Mouse (Mus musculus) embryonic facial prominence, embryonic 11.5 days (tissue): ENCODE measurements around the gene Trabd2b. TPM values are rescaled to one million over a fixed set of nuclear protein-coding genes. Genes with fewer than 3 reads are reported as not detected.

Experiments used
- ATAC-seq: fragments of 200-750 bp; cut with Nextera tagmentation; replicated peaks from 2 replicates; pipeline ENCODE4 v1.8.0; 2017; ENCODE audit warnings: low read depth; ENCODE audit not compliant: insufficient number of reproducible peaks, low FRiP score, low TSS enrichment
- DNase-seq: peaks from one replicate; pipeline ENCODE4 v3.0.0-alpha.2; 2015; ENCODE audit warnings: low spot score
- H3K27ac ChIP-seq: fragments of 300-500 bp; sonication (generic); replicated peaks from 2 replicates; pipeline ENCODE4 v1.5.1; 2014; ENCODE audit warnings: mild to moderate bottlenecking, low read depth, low read length, control low read depth
- H3K27me3 ChIP-seq: fragments of 300-500 bp; sonication (generic); 2 replicates; pipeline ENCODE4 v1.6.1; 2014; ENCODE audit warnings: mild to moderate bottlenecking, low read length, moderate library complexity, mixed read lengths; ENCODE audit not compliant: control insufficient read depth, insufficient read depth
- H3K36me3 ChIP-seq: fragments of 300-500 bp; sonication (generic); replicated peaks from 2 replicates; pipeline ENCODE4 v1.6.1; 2014; ENCODE audit warnings: low read depth, mild to moderate bottlenecking, low read length, moderate library complexity, mixed read lengths; ENCODE audit not compliant: control insufficient read depth, insufficient read depth
- H3K4me1 ChIP-seq: fragments of 300-500 bp; sonication (generic); 2 replicates; pipeline ENCODE4 v1.6.1; 2014; ENCODE audit warnings: low read length, mixed read lengths; ENCODE audit not compliant: control insufficient read depth, insufficient read depth
- H3K4me2 ChIP-seq: fragments of 300-500 bp; sonication (generic); 2 replicates; pipeline ENCODE4 v1.6.1; 2014; ENCODE audit warnings: low read depth, mild to moderate bottlenecking, control low read depth, low read length, moderate library complexity
- H3K4me3 ChIP-seq: fragments of 300-500 bp; sonication (generic); 2 replicates; pipeline ENCODE4 v1.5.1; 2014; ENCODE audit warnings: low read depth, low read length, control low read depth
- H3K9ac ChIP-seq: fragments of 300-500 bp; sonication (generic); replicated peaks from 2 replicates; pipeline ENCODE4 v1.6.1; 2014; ENCODE audit warnings: mild to moderate bottlenecking, control low read depth, low read length
- H3K9me3 ChIP-seq: fragments of 300-500 bp; sonication (generic); replicated peaks from 2 replicates; pipeline ENCODE4 v1.6.1; 2016; ENCODE audit warnings: mild to moderate bottlenecking, low read length, inconsistent platforms, mixed read lengths; ENCODE audit not compliant: control insufficient read depth
- WGBS: fragments of 180-500 bp; shearing (Covaris S2); extraction: QIAGEN DNeasy Blood & Tissue Kit; methylation state at CpG from one replicate; pipeline ENCODE4 v1.1.7; 2014; 5-methylcytosine and 5-hydroxymethylcytosine counted together
- polyA plus RNA-seq: library from polyadenylated mRNA; unstranded; fragments of >200 nt; fragmentation: Nextera tagmentation; extraction: Ambion mirVana; gene quantifications from 2 replicates; pipeline ENCODE4 v1.2.1, GENCODE M21; 2014

Gene Trabd2b
- polyA plus RNA-seq, 1 experiment from 2014 or later: 0.65 TPM

- ATAC-seq: no peak
- DNase-seq: no peak
- H3K36me3 ChIP-seq: no peaks in the 10 kb centered on the region
- H3K27me3 ChIP-seq: peaks cover 9% of the 10 kb centered on the region
- no peaks in the 10 kb centered on the region for H3K9me3 ChIP-seq
- no peak overlapping the region for H3K4me3 ChIP-seq
- H3K27ac ChIP-seq: no peak overlapping the region
- no peak overlapping the region for H3K9ac ChIP-seq
- peaks cover 13% of the 10 kb centered on the region for H3K4me1 ChIP-seq
- 26% methylated on average over 9 of the region's 9 CpGs for WGBS
- H3K4me2 ChIP-seq: peak overlapping the region; percentile 19; the same call in 1 of the 2 replicates
Measured at GRCm38 (mm10) chr4:114410958-114411661, 4.6 kb downstream of the Trabd2b start.

GRCm38 (mm10) chr4:114411846-114412390 lies 5.4 kb downstream of the Trabd2b start:
- Histone ChIP-seq H3K4me2 (no peak overlapping the region), H3K36me3 (no peaks in the 10 kb centered on the region), H3K9ac (no peak overlapping the region), H3K4me3 (no peak overlapping the region), H3K27me3 (peaks cover 7% of the 10 kb centered on the region), H3K9me3 (no peaks in the 10 kb centered on the region), H3K4me1 (peaks cover 12% of the 10 kb centered on the region), H3K27ac (no peak overlapping the region)
- 25% methylated on average over 6 of the region's 6 CpGs for WGBS
- no peak for ATAC-seq
- DNase-seq: peak; percentile 68

DNA sequence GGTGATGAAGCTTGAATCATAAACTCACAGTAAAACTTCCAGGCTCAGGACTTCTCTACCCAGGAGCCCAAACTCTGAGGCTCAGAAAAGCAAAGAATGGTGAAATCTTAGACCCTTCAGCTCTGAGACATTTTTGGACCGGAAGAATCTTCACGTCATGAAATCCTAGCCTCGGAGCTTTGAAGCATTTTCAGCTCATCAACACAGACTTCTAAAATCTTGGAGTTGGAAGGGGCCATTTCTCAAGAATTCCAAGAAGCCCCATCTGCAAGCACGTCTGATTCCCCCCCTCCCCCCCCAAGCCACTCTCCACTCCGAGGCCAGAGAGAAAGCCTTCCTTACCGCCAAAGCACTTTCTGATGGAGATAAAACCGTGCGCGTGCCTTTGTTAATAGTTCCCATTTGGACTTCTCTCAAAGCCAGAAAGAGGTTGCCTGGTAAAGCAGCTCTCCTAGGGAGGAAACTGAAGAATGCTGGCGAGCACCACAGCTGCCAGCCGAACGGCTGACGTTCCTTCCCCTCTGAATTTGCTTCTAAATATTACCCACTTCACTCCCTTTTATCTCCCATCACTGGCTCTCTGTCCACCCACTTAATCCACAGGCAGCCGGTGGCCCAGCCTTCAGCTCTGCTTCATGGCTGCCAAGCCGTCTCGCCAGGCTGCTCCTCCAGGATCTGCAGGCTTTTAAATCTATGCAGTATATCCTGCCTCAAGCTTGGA lies 9.6 kb downstream of the Trabd2b start:
- Histone ChIP-seq H3K36me3 (no peaks in the 10 kb centered on the region), H3K4me1 (peaks cover 4% of the 10 kb centered on the region; the same call in 1 of the 2 replicates), H3K9ac (no peak overlapping the region), H3K4me2 (peak overlapping the region; percentile 13; the same call in 1 of the 2 replicates), H3K4me3 (no peak overlapping the region), H3K27me3 (no peaks in the 10 kb centered on the region), H3K27ac (no peak overlapping the region; the same call in 1 of the 2 replicates), H3K9me3 (no peaks in the 10 kb centered on the region)
- peak; percentile 57 for DNase-seq
- 30% methylated on average over 16 of the region's 16 CpGs for WGBS
- no peak for ATAC-seq

DNA sequence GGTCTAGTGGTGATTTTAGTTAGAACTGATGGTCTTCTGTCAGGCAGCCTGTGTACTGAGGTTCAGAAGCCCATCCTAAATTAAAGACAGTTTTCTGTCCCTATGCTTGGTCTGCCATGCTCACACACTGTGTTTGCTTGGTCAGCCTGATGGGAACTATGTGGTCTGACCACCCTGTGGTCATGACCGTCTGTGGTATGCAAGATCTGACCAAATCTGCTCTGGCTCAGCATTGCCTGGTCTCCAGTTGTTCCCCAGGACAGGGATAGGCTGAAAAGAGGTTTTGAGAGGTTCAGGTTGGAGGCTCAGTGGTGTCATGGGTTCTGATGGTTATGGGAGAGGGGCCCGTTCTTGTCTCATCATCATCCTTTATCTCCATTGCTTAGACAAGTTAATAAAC lies 13.6 kb downstream of the Trabd2b start:
- WGBS: 87% methylated on average over 2 of the region's 2 CpGs
- H3K9me3 ChIP-seq: no peaks in the 10 kb centered on the region
- H3K27ac ChIP-seq: no peak overlapping the region
- no peak overlapping the region for H3K9ac ChIP-seq
- DNase-seq: no peak
- ATAC-seq: no peak
- H3K27me3 ChIP-seq: no peaks in the 10 kb centered on the region
- H3K4me3 ChIP-seq: no peak overlapping the region
- no peaks in the 10 kb centered on the region for H3K36me3 ChIP-seq
- H3K4me1 ChIP-seq: peaks cover 4% of the 10 kb centered on the region; the same call in 1 of the 2 replicates
- H3K4me2 ChIP-seq: no peak overlapping the region

DNA sequence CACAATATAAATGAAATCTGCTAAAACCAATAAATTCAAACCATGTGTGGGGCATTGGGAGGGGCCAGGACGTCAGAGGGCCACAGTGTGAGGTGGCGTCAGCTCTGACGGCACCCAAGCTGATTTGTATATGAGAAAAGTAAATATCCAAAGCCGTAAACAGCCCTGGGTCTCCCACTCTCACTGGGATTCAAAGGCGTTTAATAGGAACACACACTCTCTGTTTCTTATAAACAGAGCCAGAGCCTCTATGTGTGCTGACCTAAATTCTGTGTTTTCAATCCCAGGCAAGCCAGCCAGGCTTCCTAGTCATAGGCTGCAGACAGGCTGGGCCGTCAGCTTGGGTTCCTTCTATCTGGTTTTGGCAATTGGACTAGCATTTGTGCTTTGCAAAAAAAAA lies 16.6 kb downstream of the Trabd2b start:
- no peak overlapping the region for H3K4me2 ChIP-seq
- no peak overlapping the region for H3K9ac ChIP-seq
- peak; percentile 44 for DNase-seq
- H3K9me3 ChIP-seq: no peaks in the 10 kb centered on the region
- no peak for ATAC-seq
- no peak overlapping the region for H3K27ac ChIP-seq
- WGBS: 47% methylated on average over 6 of the region's 6 CpGs
- no peaks in the 10 kb centered on the region for H3K4me1 ChIP-seq
- H3K27me3 ChIP-seq: no peaks in the 10 kb centered on the region
- H3K36me3 ChIP-seq: no peaks in the 10 kb centered on the region
- H3K4me3 ChIP-seq: no peak overlapping the region

DNA sequence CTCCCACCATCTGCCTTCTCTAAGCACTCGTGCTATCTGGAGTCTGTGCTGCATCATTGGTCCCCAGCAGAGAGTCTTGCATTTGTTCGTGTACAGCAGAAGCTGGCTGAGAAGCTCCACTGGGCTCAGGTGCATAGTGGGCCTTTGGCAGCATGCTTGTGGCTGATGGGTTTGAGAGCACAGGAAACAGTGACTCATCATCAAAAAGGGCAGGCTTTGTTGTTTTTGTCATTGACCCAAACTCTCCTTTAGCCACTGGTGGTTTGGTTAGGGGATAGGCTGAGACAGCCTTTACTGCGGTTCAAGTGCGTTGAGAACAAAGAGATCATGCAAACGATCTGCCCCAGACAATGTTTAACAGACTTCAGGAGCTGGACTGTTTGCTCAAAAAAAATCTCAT lies 19.3 kb downstream of the Trabd2b start:
- no peaks in the 10 kb centered on the region for H3K36me3 ChIP-seq
- no peak overlapping the region for H3K27ac ChIP-seq
- no peaks in the 10 kb centered on the region for H3K4me1 ChIP-seq
- no peaks in the 10 kb centered on the region for H3K27me3 ChIP-seq
- no peak overlapping the region for H3K4me2 ChIP-seq
- ATAC-seq (no peak), DNase-seq (no peak)
- no peaks in the 10 kb centered on the region for H3K9me3 ChIP-seq
- WGBS: 55% methylated on average over 5 of the region's 5 CpGs
- no peak overlapping the region for H3K9ac ChIP-seq
- H3K4me3 ChIP-seq: no peak overlapping the region

- no peak overlapping the region for H3K9ac ChIP-seq
- no peaks in the 10 kb centered on the region for H3K9me3 ChIP-seq
- ATAC-seq (no peak), DNase-seq (no peak)
- no peaks in the 10 kb centered on the region for H3K4me1 ChIP-seq
- H3K27me3 ChIP-seq: no peaks in the 10 kb centered on the region
- H3K4me3 ChIP-seq: no peak overlapping the region
- H3K27ac ChIP-seq: no peak overlapping the region
- WGBS: 87% methylated on average over 2 of the region's 2 CpGs
- H3K36me3 ChIP-seq: no peaks in the 10 kb centered on the region
- no peak overlapping the region for H3K4me2 ChIP-seq
Measured at GRCm38 (mm10) chr4:114432742-114433141, 26.2 kb downstream of the Trabd2b start.

DNA sequence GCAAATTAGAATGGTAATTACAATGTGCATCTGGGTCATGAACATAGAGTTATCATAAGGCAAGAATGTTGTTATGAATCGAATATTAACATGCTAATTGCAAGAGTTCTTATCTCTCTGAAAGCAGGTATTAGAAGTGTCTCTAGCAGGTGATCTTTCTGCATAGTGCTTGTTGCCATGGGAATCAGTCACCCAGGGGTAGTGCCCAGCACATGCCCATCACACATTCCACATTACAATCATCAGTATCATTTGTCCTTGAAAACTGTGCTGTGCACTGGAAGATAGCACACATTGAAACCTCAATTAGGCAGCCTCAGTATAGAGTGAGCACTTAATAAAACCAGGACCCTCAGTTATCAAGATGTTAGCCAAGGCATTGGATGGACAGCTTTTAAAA lies 26.9 kb downstream of the Trabd2b start:
- ATAC-seq: no peak

More for the DNA sequence above, 26.9 kb downstream of the Trabd2b start:
- DNase-seq: no peak
- H3K27ac ChIP-seq: no peak overlapping the region
- no peak overlapping the region for H3K9ac ChIP-seq
- WGBS: 91% methylated on average over 1 of the region's 1 CpGs
- H3K9me3 ChIP-seq: no peaks in the 10 kb centered on the region
- H3K4me2 ChIP-seq: no peak overlapping the region
- H3K36me3 ChIP-seq: no peaks in the 10 kb centered on the region
- H3K4me1 ChIP-seq: no peaks in the 10 kb centered on the region
- H3K4me3 ChIP-seq: no peak overlapping the region
- H3K27me3 ChIP-seq: no peaks in the 10 kb centered on the region
